Mouse (Mus musculus) lung, embryonic 16.5 days (tissue): ENCODE results near the gene Eml6. TPM values are rescaled to one million over a fixed set of nuclear protein-coding genes. Genes with fewer than 3 reads are reported as not detected.

Experiments
- ATAC-seq: fragments of 200-750 bp; cut with Nextera tagmentation; 2 replicates; pipeline ENCODE4 v1.8.0; 2017; ENCODE audit warnings: low read depth, mild to moderate bottlenecking, moderate library complexity
- H3K27ac ChIP-seq: fragments of 300-500 bp; sonication (generic); 2 replicates; pipeline ENCODE4 v1.5.1; 2014; ENCODE audit warnings: mild to moderate bottlenecking, control low read depth, low read length
- H3K27me3 ChIP-seq: fragments of 300-500 bp; sonication (generic); 2 replicates; pipeline ENCODE4 v1.6.1; 2014; ENCODE audit warnings: low read depth, low read length, mixed read lengths; ENCODE audit not compliant: control insufficient read depth, insufficient read depth
- H3K36me3 ChIP-seq: fragments of 300-500 bp; sonication (generic); 2 replicates; pipeline ENCODE4 v1.6.1; 2014; ENCODE audit warnings: low read length; ENCODE audit not compliant: control insufficient read depth, insufficient read depth
- H3K4me1 ChIP-seq: fragments of 300-500 bp; sonication (generic); replicated peaks from 2 replicates; pipeline ENCODE4 v1.6.1; 2014; ENCODE audit warnings: low read length, mixed read lengths; ENCODE audit not compliant: control insufficient read depth, insufficient read depth
- H3K4me2 ChIP-seq: fragments of 300-500 bp; sonication (generic); 2 replicates; pipeline ENCODE4 v1.6.1; 2014; ENCODE audit warnings: low read depth, low read length, control low read depth
- H3K4me3 ChIP-seq: fragments of 300-500 bp; sonication (generic); 2 replicates; pipeline ENCODE4 v1.5.1; 2014; ENCODE audit warnings: mild to moderate bottlenecking, low read length, control low read depth
- H3K9ac ChIP-seq: fragments of 300-500 bp; sonication (generic); 2 replicates; pipeline ENCODE4 v1.6.1; 2014; ENCODE audit warnings: low read length, control low read depth
- H3K9me3 ChIP-seq: fragments of 300-500 bp; sonication (generic); 2 replicates; pipeline ENCODE4 v1.6.1; 2016; ENCODE audit warnings: low read length; ENCODE audit not compliant: control insufficient read depth
- WGBS: fragments of 180-500 bp; shearing (Covaris S2); extraction: QIAGEN DNeasy Blood & Tissue Kit; methylation state at CpG from one replicate; pipeline ENCODE4 v1.1.7; 2014; 5-methylcytosine and 5-hydroxymethylcytosine counted together
- polyA plus RNA-seq: library from polyadenylated mRNA; unstranded; fragments of >200 nt; fragmentation: Nextera tagmentation; extraction: Ambion mirVana; gene quantifications from 2 replicates; pipeline ENCODE4 v1.2.1, GENCODE M21; 2015

The Eml6 gene
- polyA plus RNA-seq, 1 experiment from 2014 or later: 0.25 TPM

- H3K4me1 ChIP-seq: no peaks in the 10 kb centered on the region
- no peak for ATAC-seq
- H3K27ac ChIP-seq: no peak overlapping the region
- no peaks in the 10 kb centered on the region for H3K9me3 ChIP-seq
- WGBS: 89% methylated on average over 2 of the region's 2 CpGs
- no peak overlapping the region for H3K4me2 ChIP-seq
- H3K4me3 ChIP-seq: no peak overlapping the region
- H3K27me3 ChIP-seq: no peaks in the 10 kb centered on the region
- H3K36me3 ChIP-seq: peaks cover 14% of the 10 kb centered on the region
- no peak overlapping the region for H3K9ac ChIP-seq
Measured at GRCm38 (mm10) chr11:29751013-29751412, 274.8 kb downstream of the Eml6 start.

- no peak overlapping the region for H3K27ac ChIP-seq
- no peak for ATAC-seq
- peaks cover 18% of the 10 kb centered on the region for H3K36me3 ChIP-seq
- no peaks in the 10 kb centered on the region for H3K9me3 ChIP-seq
- WGBS: 94% methylated on average over 1 of the region's 1 CpGs
- H3K4me3 ChIP-seq: no peak overlapping the region
- no peak overlapping the region for H3K9ac ChIP-seq
- no peaks in the 10 kb centered on the region for H3K27me3 ChIP-seq
- H3K4me2 ChIP-seq: no peak overlapping the region
- H3K4me1 ChIP-seq: no peaks in the 10 kb centered on the region
Measured at GRCm38 (mm10) chr11:29749468-29749829, 276.4 kb downstream of the Eml6 start.

- no peak for ATAC-seq
- 90% methylated on average over 8 of the region's 8 CpGs for WGBS
- Histone ChIP-seq H3K27me3 (no peaks in the 10 kb centered on the region), H3K36me3 (peaks cover 18% of the 10 kb centered on the region), H3K9ac (no peak overlapping the region), H3K27ac (no peak overlapping the region), H3K4me1 (no peaks in the 10 kb centered on the region), H3K9me3 (no peaks in the 10 kb centered on the region), H3K4me2 (no peak overlapping the region), H3K4me3 (no peak overlapping the region)
Measured at GRCm38 (mm10) chr11:29748750-29749467, 276.9 kb downstream of the Eml6 start.

GRCm38 (mm10) chr11:29747881-29748280 is 278.0 kb downstream of the Eml6 start:
- WGBS: 79% methylated on average over 1 of the region's 1 CpGs
- Histone ChIP-seq H3K27me3 (no peaks in the 10 kb centered on the region), H3K4me1 (no peaks in the 10 kb centered on the region), H3K9me3 (no peaks in the 10 kb centered on the region), H3K4me2 (no peak overlapping the region), H3K27ac (no peak overlapping the region), H3K9ac (no peak overlapping the region), H3K36me3 (peaks cover 18% of the 10 kb centered on the region), H3K4me3 (no peak overlapping the region)
- ATAC-seq: no peak

GRCm38 (mm10) chr11:29747365-29747764 is 278.5 kb downstream of the Eml6 start:
- Histone ChIP-seq H3K36me3 (peaks cover 18% of the 10 kb centered on the region), H3K4me3 (no peak overlapping the region), H3K4me1 (no peaks in the 10 kb centered on the region), H3K9ac (no peak overlapping the region), H3K9me3 (no peaks in the 10 kb centered on the region), H3K27ac (no peak overlapping the region), H3K27me3 (no peaks in the 10 kb centered on the region), H3K4me2 (no peak overlapping the region)
- ATAC-seq: no peak
- WGBS: 97% methylated on average over 3 of the region's 3 CpGs

- Histone ChIP-seq H3K27ac (no peak overlapping the region), H3K4me3 (no peak overlapping the region), H3K4me2 (no peak overlapping the region), H3K9me3 (no peaks in the 10 kb centered on the region), H3K4me1 (no peaks in the 10 kb centered on the region), H3K36me3 (peaks cover 18% of the 10 kb centered on the region), H3K27me3 (no peaks in the 10 kb centered on the region), H3K9ac (no peak overlapping the region)
- whole genome bisulfite sequencing: 79% methylated on average over 9 of the region's 9 CpGs
- no peak; the same call in 1 of the 2 replicates for ATAC-seq
Measured at GRCm38 (mm10) chr11:29746203-29746602, 279.6 kb downstream of the Eml6 start.

GRCm38 (mm10) chr11:29745513-29745912 is 280.3 kb downstream of the Eml6 start:
- 57% methylated on average over 2 of the region's 2 CpGs for WGBS
- Histone ChIP-seq H3K36me3 (peaks cover 18% of the 10 kb centered on the region), H3K4me2 (no peak overlapping the region), H3K27ac (no peak overlapping the region), H3K4me1 (no peaks in the 10 kb centered on the region), H3K9me3 (no peaks in the 10 kb centered on the region), H3K27me3 (no peaks in the 10 kb centered on the region), H3K9ac (no peak overlapping the region), H3K4me3 (no peak overlapping the region)
- no peak for ATAC-seq

- H3K9ac ChIP-seq: no peak overlapping the region
- H3K4me1 ChIP-seq: no peaks in the 10 kb centered on the region
- no peaks in the 10 kb centered on the region for H3K9me3 ChIP-seq
- no peaks in the 10 kb centered on the region for H3K27me3 ChIP-seq
- no peak for ATAC-seq
- H3K27ac ChIP-seq: no peak overlapping the region
- H3K4me3 ChIP-seq: no peak overlapping the region
- 85% methylated on average over 5 of the region's 5 CpGs for WGBS
- no peak overlapping the region for H3K4me2 ChIP-seq
- peaks cover 18% of the 10 kb centered on the region for H3K36me3 ChIP-seq
Measured at GRCm38 (mm10) chr11:29744760-29745430, 280.9 kb downstream of the Eml6 start.

- Histone ChIP-seq H3K4me3 (no peak overlapping the region), H3K27me3 (no peaks in the 10 kb centered on the region), H3K36me3 (peaks cover 2% of the 10 kb centered on the region; the same call in 1 of the 2 replicates), H3K4me1 (no peaks in the 10 kb centered on the region), H3K4me2 (no peak overlapping the region), H3K9me3 (no peaks in the 10 kb centered on the region), H3K27ac (no peak overlapping the region), H3K9ac (no peak overlapping the region)
- peak; percentile 36; the same call in 1 of the 2 replicates for ATAC-seq
- 82% methylated on average over 2 of the region's 2 CpGs for WGBS
Measured at GRCm38 (mm10) chr11:29739752-29740151, 286.1 kb downstream of the Eml6 start.
